Mouse (Mus musculus): ENCODE measurements around the gene Scpep1.
"Not testable (repeated sequence)": the region's sequence is repeated elsewhere in the genome, so short reads cannot be mapped to it uniquely, and the experiment has no call there.

- not testable (repeated sequence) for TF ChIP-seq POLR2A (IDR thresholded peaks at IDR 0.05; ENCODE audit: borderline replicate concordance, control insufficient read depth, low read depth, low read length); CTCF (IDR thresholded peaks at IDR 0.05; ENCODE audit: control insufficient read depth, insufficient read depth, low read length)
Measured at GRCm38 (mm10) chr11:88997343-88997742, 42.1 kb upstream of the Scpep1 start.
